14 mouse cellular contexts compared by ENCODE assay signal in the genomic region with DNA sequence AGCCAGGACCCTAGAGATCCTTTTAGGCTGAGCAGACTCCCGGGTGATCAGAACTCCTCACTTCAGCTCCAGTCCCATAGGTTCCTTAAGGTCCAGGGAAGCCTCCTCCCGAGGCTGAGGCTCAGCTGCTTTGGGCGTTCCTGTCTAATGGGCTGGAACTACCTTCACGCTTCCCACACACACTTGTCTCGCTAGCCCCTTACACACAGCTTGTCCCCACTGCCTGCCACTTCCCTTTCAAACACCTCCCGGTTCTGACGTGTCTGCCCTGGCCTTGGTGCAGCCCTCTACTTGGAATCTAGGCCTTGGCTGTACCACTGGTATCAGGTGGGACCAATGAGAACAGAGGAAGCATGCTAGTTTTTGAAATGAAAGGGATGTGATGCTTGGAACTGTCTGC.
"Had no signal": no experiment of that assay in that cellular context is flagged by ENCODE, and none has a peak within 500 bp of the region (broad histone marks: within the 10 kb centered on the region; RNA-seq: fewer than 3 reads in every experiment).

No protein-coding gene starts in this region.

- H3K36me3 ChIP-seq: hindbrain, embryonic 15.5 days had no signal

- H3K9ac ChIP-seq: hindbrain, embryonic 15.5 days; limb, embryonic 13.5 days; liver, embryonic 14.5 days; neural tube, embryonic 15.5 days had no signal

- H3K27ac ChIP-seq: hindbrain, embryonic 15.5 days; limb, embryonic 13.5 days; liver, embryonic 14.5 days; neural tube, embryonic 15.5 days; stomach, postnatal 0 days had no signal

- H3K4me3 ChIP-seq: hindbrain, embryonic 15.5 days; limb, embryonic 13.5 days; myocyte; neural tube, embryonic 15.5 days had no signal

- H3K4me2 ChIP-seq: hindbrain, embryonic 15.5 days; limb, embryonic 13.5 days; neural tube, embryonic 15.5 days had no signal

- H3K4me1 ChIP-seq: hindbrain, embryonic 15.5 days; limb, embryonic 13.5 days; neural tube, embryonic 15.5 days had no signal

- H3K9me3 ChIP-seq: hindbrain, embryonic 15.5 days; limb, embryonic 13.5 days; neural tube, embryonic 15.5 days had no signal

- H3K27me3 ChIP-seq: hindbrain, embryonic 15.5 days; limb, embryonic 13.5 days; neural tube, embryonic 15.5 days had no signal

- ATAC-seq: intestine, embryonic 16.5 days had no signal

- DNase-seq: kidney, adult 8-10 months; layer of hippocampus, adult 9-11 months; layer of hippocampus, postnatal 36 days; left cerebral cortex, postnatal 4 days; lung, adult 18-20 months; thymus, adult 2 months; thymus, postnatal 25 days had no signal
